Mouse (Mus musculus) naive thymus-derived CD4-positive, alpha-beta T cell, adult 2 months (primary cell): ENCODE measurements around the gene Hus1.

Experiments
- DNase-seq: peaks from one replicate; pipeline ENCODE4 v3.0.0-alpha.2; 2011; ENCODE audit warnings: low read depth

The Hus1 gene

GRCm38 (mm10) chr11:8978154-8978553 is 32.8 kb downstream of the Hus1 start:
- DNase-seq, result no peak

DNA sequence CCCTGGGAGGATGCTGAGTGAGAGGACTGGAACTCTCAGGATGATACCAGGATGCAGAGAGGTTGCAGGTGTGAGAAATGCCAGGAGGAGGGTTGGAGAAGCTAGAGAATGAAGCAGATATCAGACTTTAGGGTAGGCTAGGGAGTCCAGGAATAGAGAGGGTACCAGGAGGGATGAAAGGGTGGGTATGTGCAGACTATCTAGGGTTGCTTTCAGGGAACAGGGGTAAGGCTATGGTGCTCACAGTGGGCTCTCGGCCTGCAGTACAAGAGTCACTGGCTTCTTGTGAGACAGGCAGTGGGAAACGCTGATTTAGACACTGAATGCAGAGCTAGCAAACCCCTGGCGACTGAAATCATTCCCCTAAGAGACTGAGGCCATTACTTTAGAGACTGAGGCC is 37.8 kb downstream of the Hus1 start, which contains the start of gene Pkd1l1:
Gene Pkd1l1, minus strand, starts transcription at position 101 of the 400 bp plus-strand sequence.
- no peak for DNase-seq

GRCm38 (mm10) chr11:8972093-8972492 is 38.9 kb downstream of the Hus1 start:
- no peak for DNase-seq

GRCm38 (mm10) chr11:8970509-8970908 is 40.5 kb downstream of the Hus1 start:
- DNase-seq, result no peak

DNA sequence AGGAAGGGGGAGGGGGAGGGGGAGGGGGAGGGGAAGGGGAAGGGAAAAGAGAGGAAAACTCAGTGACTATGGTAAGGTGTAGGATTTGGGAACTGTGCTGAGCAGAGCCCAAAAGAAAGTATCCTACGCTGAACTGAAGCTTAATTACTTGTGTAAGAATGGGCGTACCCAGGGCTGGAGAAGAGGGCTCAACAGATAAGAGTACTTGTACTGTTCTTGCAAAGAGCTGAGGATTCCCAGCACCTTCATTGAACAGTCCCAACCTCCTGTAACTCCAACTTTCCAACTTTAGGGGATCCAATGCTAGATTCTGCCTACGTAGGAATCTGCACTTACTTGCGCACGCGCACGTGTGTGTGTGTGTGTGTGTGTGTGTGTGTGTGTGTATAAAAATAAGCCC is 42.9 kb downstream of the Hus1 start:
- no peak for DNase-seq

DNA sequence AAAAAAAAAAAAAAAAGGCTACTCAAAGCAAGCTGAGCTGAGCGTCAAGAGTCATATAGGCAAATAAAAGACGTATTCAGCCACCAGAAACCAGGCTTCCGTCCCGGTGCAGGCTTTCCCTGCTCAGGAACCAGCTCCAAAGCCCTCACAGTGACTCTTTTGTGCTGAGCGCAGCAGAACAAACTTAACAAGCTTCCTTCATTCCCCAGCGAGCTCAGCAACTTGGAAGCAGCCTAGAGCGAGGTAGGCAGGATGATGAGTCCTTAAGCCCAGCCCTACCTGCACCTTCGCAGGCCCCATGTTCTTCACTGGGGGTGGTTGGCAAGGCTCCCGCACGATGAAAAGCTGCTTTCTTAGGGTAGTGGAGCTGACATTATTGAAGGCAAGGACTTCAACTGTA is 52.4 kb downstream of the Hus1 start:
- no peak for DNase-seq

DNA sequence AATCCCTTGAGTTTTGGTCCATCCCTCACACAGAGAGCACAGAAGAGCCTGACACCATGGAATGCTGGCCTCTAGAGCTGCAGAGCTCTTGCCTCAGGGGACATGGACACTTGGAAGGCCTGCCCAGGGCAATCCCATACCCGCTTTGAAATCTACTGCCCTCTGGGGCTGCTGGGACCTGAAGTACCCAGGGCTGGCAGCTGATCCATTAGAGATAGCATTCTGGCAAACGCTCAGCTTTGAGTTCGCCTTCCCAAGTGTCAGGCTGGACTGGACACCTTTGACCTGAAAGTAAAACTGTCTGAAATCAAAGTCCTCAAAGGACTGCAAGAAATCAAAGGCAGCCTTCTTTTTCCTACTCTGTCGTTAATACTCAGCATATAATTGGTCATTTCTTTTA is 52.9 kb downstream of the Hus1 start:
- DNase-seq, result no peak

DNA sequence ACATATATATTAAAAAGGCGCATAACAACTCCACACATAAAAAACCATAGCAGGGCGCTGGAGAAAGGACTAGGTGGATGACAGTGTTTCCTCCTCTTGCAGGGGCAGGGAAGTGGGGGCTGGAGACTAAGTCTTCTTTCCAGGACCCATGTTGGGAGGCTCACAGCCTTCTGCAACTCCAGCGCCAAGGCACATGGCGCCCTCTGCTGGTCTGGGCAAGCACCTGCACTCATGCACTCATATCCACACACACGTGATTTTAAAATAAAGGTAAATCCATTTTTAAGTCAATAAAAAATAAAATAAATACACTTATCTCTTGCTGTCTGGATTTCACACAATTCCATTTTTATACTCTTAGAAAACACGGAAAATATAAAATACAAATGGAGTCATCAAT is 54.0 kb downstream of the Hus1 start:
- no peak for DNase-seq

DNA sequence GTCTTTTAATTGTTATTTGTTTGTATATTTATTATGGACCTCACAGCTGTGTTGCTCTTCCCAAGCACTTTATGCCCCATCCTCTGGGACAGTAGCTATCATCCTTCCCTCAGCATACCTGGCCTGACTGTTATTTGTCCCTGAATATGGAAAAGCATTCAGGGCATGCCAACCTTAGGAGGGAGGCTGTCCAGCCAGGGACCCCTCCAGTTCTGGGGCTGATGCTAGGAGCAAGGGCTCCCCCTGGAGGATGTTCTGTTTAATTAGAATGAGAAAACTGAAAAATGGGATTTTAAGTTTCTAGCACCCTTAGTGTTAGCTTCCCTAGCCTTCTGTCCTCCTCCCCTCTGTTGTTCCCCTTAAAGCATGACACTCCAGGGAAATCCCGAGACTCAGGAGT is 55.3 kb downstream of the Hus1 start:
- no peak for DNase-seq

- no peak for DNase-seq
These were observed 61.1 kb downstream of the Hus1 start for GRCm38 (mm10) chr11:8949765-8950430.

DNA sequence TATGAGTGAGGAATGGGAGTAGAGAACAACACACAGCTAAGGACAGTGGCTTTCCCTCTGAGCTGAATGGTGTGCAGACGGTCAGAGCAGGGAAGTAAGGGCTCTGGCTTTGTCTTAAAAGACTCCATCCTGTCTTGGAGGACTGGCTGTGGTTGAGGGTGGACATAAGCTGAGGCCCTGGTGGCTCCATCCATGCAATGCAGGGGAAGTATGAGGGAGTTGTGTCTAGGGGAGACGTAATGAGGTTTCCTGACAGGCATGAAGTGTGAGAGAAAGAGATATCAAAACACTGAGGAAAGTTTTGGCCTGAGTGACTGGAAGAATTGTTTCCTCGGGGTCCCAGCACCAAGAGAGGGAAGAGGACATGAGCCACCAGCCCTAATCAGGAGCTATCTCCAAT is 62.1 kb downstream of the Hus1 start:
- DNase-seq, result no peak

DNA sequence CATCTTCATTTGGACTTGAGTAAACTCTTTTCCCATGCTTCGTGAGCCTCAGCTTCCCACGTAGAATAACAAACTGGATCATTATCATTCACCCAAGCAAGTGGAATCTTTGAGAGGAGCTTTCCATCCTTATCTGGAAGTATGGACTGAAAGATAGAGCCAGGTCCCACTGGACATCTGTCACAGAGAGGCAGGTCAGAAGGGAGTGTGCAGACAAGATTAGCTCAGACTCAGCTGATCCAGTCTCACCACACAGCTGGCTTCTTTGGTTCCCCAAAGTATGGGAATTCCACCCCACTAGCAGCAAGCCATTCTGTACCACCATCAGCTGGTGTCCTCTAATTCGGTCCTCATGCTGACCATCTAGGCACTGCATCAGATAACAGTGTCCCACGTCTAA is 66.9 kb downstream of the Hus1 start:
- no peak for DNase-seq
